Mouse (Mus musculus): ENCODE measurements at regions not wholly inside any gene's neighbourhood (a gene's known extent, or its start where the extent isn't known, plus 50 kb on each side); places are given as distances from the start of the nearest gene placed in this dataset.

- peaks cover 3% of the 10 kb centered on the region; the same call in 1 of the 2 replicates for H3K4me1 ChIP-seq
- H3K36me3 ChIP-seq, result no peaks in the 10 kb centered on the region
- 0 out of 2 replicates have a peak, but pooled peaks have one; percentile 32 for ATAC-seq (ENCODE audit: low FRiP score, low read depth)
- no peaks in the 10 kb centered on the region for H3K9me3 ChIP-seq
- no peak overlapping the region for H3K9ac ChIP-seq (replicated peaks)
- H3K27me3 ChIP-seq, result no peaks in the 10 kb centered on the region
- 66% methylated on average over 9 of the region's 9 CpGs for WGBS
- no peak overlapping the region for H3K4me3 ChIP-seq
- H3K4me2 ChIP-seq (replicated peaks), result no peak overlapping the region
- no peak overlapping the region for H3K27ac ChIP-seq (replicated peaks)
Observed at GRCm38 (mm10) chr14:71030164-71030880, 430.7 kb upstream of the Fam160b2 start.
